Comparison of ENCODE assay signal across 25 mouse cellular contexts in the genomic region with DNA sequence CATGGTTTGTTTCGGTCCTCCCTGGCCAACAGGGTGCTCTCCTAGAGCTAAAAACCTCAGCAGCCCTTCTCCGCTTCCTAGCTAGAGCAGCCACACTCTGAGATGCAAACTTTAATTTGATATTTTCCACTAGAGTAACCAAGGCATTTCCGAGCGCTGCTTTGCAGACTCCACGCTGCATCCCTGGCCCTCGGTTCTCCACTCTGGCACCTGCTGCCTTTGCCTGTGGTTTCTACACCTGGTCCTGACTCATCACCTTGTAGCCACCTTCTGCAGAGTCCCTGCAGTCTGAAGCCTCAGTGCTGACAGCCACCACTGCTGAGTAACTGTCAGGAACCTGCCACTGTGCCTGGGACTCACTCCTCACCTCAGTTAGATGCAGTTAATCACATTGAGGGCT.
DNase-seq lines count a peak whose midpoint lies in the region; ATAC-seq lines count a peak whose summit lies in the region.
"Had no signal": no experiment of that assay in that cellular context is flagged by ENCODE, and none has a peak within 500 bp of the region (broad histone marks: within the 10 kb centered on the region; RNA-seq: fewer than 3 reads in every experiment).

No protein-coding gene starts in this region.

- H3K27ac ChIP-seq in heart, embryonic 11.5 days (ENCODE audit: low read depth, low read length) = no peak overlapping the region
- H3K27ac ChIP-seq: embryonic facial prominence, embryonic 15.5 days; heart, embryonic 10.5 days; hindbrain, embryonic 12.5 days; kidney, embryonic 15.5 days; limb, embryonic 15.5 days; liver, embryonic 14.5 days; macrophage; midbrain, embryonic 12.5 days had no signal

- WGBS in heart, embryonic 11.5 days (ENCODE audit: insufficient replicate concordance) = 84% methylated on average over 6 of the region's 6 CpGs

- H3K9ac ChIP-seq in heart, embryonic 11.5 days (ENCODE audit: low read depth, low read length) = no peak overlapping the region
- H3K9ac ChIP-seq: embryonic facial prominence, embryonic 15.5 days; hindbrain, embryonic 12.5 days; kidney, embryonic 15.5 days; limb, embryonic 15.5 days; liver, embryonic 14.5 days; midbrain, embryonic 12.5 days had no signal

- H3K27me3 ChIP-seq in heart, embryonic 11.5 days (ENCODE audit: control insufficient read depth, insufficient read depth, low read length) = no peaks in the 10 kb centered on the region
- H3K27me3 ChIP-seq: embryonic facial prominence, embryonic 15.5 days; hindbrain, embryonic 12.5 days; kidney, embryonic 15.5 days; limb, embryonic 15.5 days; midbrain, embryonic 12.5 days; Patski had no signal

- no peaks in the 10 kb centered on the region for H3K9me3 ChIP-seq in heart, embryonic 11.5 days (replicated peaks; ENCODE audit: control insufficient read depth, low read length)
- H3K9me3 ChIP-seq: heart, embryonic 10.5 days; hindbrain, embryonic 12.5 days; kidney, embryonic 15.5 days had no signal

- H3K4me3 ChIP-seq in heart, embryonic 11.5 days (ENCODE audit: low read depth, low read length) = no peak overlapping the region
- H3K4me3 ChIP-seq: embryonic facial prominence, embryonic 15.5 days; heart, embryonic 10.5 days; hindbrain, embryonic 12.5 days; kidney, embryonic 15.5 days; limb, embryonic 15.5 days; midbrain, embryonic 12.5 days had no signal

- H3K4me1 ChIP-seq in heart, embryonic 11.5 days (ENCODE audit: control insufficient read depth, insufficient read depth, low read length) = no peaks in the 10 kb centered on the region
- H3K4me1 ChIP-seq: embryonic facial prominence, embryonic 15.5 days; heart, embryonic 10.5 days; hindbrain, embryonic 12.5 days; limb, embryonic 15.5 days; midbrain, embryonic 12.5 days had no signal

- H3K36me3 ChIP-seq in heart, embryonic 11.5 days (ENCODE audit: control insufficient read depth, insufficient read depth, low read length) = no peaks in the 10 kb centered on the region
- H3K36me3 ChIP-seq: embryonic facial prominence, embryonic 15.5 days; heart, embryonic 10.5 days; hindbrain, embryonic 12.5 days; kidney, embryonic 15.5 days; limb, embryonic 15.5 days; midbrain, embryonic 12.5 days had no signal

- no peak for ATAC-seq in heart, embryonic 11.5 days (replicated peaks; ENCODE audit: insufficient number of reproducible peaks, low FRiP score, low TSS enrichment)
- ATAC-seq in megakaryocyte progenitor cell, adult 5-6 weeks (replicated peaks; ENCODE audit: poor library complexity) = no peak
- ATAC-seq: forebrain, embryonic 16.5 days; Patski had no signal

- H3K4me2 ChIP-seq in heart, embryonic 11.5 days = no peak overlapping the region
- H3K4me2 ChIP-seq: embryonic facial prominence, embryonic 15.5 days; hindbrain, embryonic 12.5 days; kidney, embryonic 15.5 days; limb, embryonic 15.5 days; midbrain, embryonic 12.5 days had no signal

- peak; percentile 68 for DNase-seq in heart, adult 11 months
- DNase-seq in Muller cell, postnatal 12 days (ENCODE audit: inconsistent ontology term) = peak; percentile 46
- DNase-seq in cerebellum, adult 18-20 months = peak; percentile 78 to 85
- peak; percentile 84 to 85 for DNase-seq in cerebellum, postnatal 14 days
- DNase-seq in kidney, postnatal 10 days = no peak
- DNase-seq in B cell, adult 2 months = no peak
- DNase-seq: adrenal gland, postnatal 36 days; gastrocnemius, postnatal 25 days; kidney, adult 11 months; kidney, postnatal 4 days; right cerebral cortex, postnatal 25 days; spleen, adult 18-20 months; thymus, postnatal 14 days had no signal

Comparison
In these comparisons a context has a peak if more than half of its experiments do, and no peak if none do; other contexts are left out.
1. DNase-seq: peak in heart, adult 11 months (single experiment), Muller cell, postnatal 12 days (single experiment), cerebellum, adult 18-20 months (2 of 2) and cerebellum, postnatal 14 days (2 of 2); none in kidney, postnatal 10 days (single experiment) and B cell, adult 2 months (0 of 2).